Comparison of ENCODE assay signal across 15 mouse cellular contexts in the genomic region with DNA sequence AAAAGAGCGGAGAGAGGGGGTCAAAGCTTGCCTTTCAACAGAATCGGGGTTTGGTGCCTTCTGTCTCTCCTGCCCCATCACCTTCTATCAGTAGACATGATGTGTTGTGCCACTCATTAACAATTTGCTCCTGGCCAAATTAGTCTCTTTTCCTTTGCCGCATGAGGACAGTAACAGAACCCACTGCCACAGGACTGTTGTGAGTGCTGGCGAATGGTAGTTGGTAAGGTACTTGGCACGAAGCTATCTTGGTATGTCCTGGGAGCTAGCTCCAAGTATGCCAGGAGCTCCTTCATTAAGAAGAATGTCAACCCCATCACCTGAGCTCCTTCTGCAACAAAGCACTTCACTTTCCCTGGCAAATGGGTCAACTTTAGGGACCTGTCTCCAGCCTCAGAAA.
"Had no signal": no experiment of that assay in that cellular context is flagged by ENCODE, and none has a peak within 500 bp of the region (broad histone marks: within the 10 kb centered on the region; RNA-seq: fewer than 3 reads in every experiment).

No protein-coding gene starts in this region.

- H3K36me3 ChIP-seq: midbrain, embryonic 13.5 days; stomach, embryonic 15.5 days had no signal

- H3K9me3 ChIP-seq: midbrain, embryonic 13.5 days; stomach, embryonic 15.5 days had no signal

- H3K27ac ChIP-seq: kidney, postnatal 0 days; left cerebral cortex, adult 2 months; liver, embryonic 14.5 days; macrophage; midbrain, embryonic 13.5 days; stomach, embryonic 15.5 days had no signal

- ATAC-seq: liver, postnatal 0 days; lung, postnatal 0 days; midbrain, embryonic 13.5 days had no signal

- H3K9ac ChIP-seq: liver, embryonic 14.5 days; liver, postnatal 0 days; lung, embryonic 14.5 days; midbrain, embryonic 13.5 days; stomach, embryonic 15.5 days had no signal

- H3K4me3 ChIP-seq: left cerebral cortex, adult 2 months; midbrain, embryonic 13.5 days; stomach, embryonic 15.5 days had no signal

- H3K27me3 ChIP-seq: stomach, embryonic 15.5 days had no signal

- DNase-seq: kidney, adult 2 months; kidney, postnatal 36 days; layer of hippocampus, postnatal 36 days; liver, postnatal 0 days; lung, embryonic 14.5 days; right cerebral cortex, postnatal 25 days; spleen, adult 18-20 months; thymus, postnatal 36 days had no signal

- H3K4me2 ChIP-seq: lung, embryonic 14.5 days; stomach, embryonic 15.5 days had no signal
